ENCODE assay signal across 12 mouse cellular contexts in genomic region chr9:51364059-51364458, GRCm38 (mm10). TPM values are rescaled to one million over a fixed set of nuclear protein-coding genes. Genes with fewer than 3 reads are reported as not detected.
"Had no signal": no experiment of that assay in that cellular context is flagged by ENCODE, and none has a peak within 500 bp of the region (broad histone marks: within the 10 kb centered on the region; RNA-seq: fewer than 3 reads in every experiment).

No protein-coding gene starts in this region.

- H3K4me3 ChIP-seq: limb, embryonic 15.5 days; liver, embryonic 13.5 days; midbrain, embryonic 15.5 days had no signal

- H3K4me1 ChIP-seq: limb, embryonic 15.5 days; liver, embryonic 13.5 days; midbrain, embryonic 15.5 days had no signal

- H3K9ac ChIP-seq: limb, embryonic 15.5 days; liver, embryonic 13.5 days; liver, postnatal 0 days; midbrain, embryonic 15.5 days had no signal

- H3K9me3 ChIP-seq: limb, embryonic 15.5 days; liver, embryonic 13.5 days; midbrain, embryonic 15.5 days had no signal

- ATAC-seq: liver, postnatal 0 days; midbrain, embryonic 15.5 days had no signal

- H3K27ac ChIP-seq: kidney, postnatal 0 days; limb, embryonic 15.5 days; liver, embryonic 13.5 days; midbrain, embryonic 15.5 days; stomach, postnatal 0 days had no signal

- H3K27me3 ChIP-seq: limb, embryonic 15.5 days; liver, embryonic 13.5 days; midbrain, embryonic 15.5 days had no signal

- H3K36me3 ChIP-seq: limb, embryonic 15.5 days; liver, embryonic 13.5 days; midbrain, embryonic 15.5 days had no signal

- H3K4me2 ChIP-seq: limb, embryonic 15.5 days; liver, embryonic 13.5 days; midbrain, embryonic 15.5 days had no signal

- DNase-seq: kidney, postnatal 36 days; layer of hippocampus, adult 9-11 months; layer of hippocampus, postnatal 36 days; liver, embryonic 13.5 days; liver, postnatal 0 days; thymus, postnatal 4 days had no signal

RNA-seq across cellular contexts. Expression of gene 1810046K07Rik, which starts 35.3 kb away (rescaled TPM):
- polyA plus RNA-seq: kidney, postnatal 0 days; limb, embryonic 11.5 days; limb, embryonic 15.5 days; liver, embryonic 13.5 days; midbrain, embryonic 15.5 days; neural tube, embryonic 14.5 days had no signal
